Mouse (Mus musculus): ENCODE data around the gene Cers6.

DNA sequence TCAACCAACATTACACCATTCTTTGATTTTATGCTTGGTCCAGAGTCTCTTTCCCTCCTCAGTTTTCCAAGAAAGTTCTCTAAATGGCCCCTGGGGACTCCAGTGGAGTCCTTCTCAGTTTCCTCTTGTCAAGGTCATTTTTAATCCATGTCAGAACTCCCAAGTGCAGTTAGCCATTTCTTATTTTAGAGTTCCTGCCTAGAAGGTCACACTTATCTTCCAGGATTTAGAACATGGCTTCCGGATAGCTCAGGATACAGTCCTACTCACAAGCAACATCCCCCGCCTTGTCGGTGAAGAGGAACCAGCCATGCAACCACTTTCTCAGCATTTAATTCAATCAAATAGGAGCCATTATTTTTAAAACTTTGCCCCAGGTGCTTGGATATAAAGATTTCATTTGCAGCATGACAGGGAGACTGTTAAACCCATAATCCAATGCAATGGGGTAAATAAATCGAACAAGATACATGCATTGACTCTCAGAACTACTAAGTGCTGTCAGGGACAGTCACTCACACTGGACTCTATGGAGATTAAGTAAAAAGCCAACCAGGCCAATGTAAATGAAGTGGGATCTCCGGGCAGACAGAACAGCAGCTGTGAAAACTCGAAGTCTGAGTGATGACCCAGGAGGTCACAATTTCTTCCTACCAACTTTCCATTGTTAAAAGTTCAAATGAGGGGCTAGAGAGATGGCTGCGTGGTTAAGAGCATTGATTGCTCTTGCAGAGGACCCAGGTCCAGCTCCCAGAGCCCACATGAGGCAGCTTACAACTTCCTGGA is 268.4 kb downstream of the Cers6 start:
- TF ChIP-seq POLR2A (IDR thresholded peaks at IDR 0.05; ENCODE audit: extremely low read depth, insufficient read depth, low read length) (no peak), CTCF (IDR thresholded peaks at IDR 0.05; ENCODE audit: low read depth, low read length) (no peak)

Measured in liver, adult 2 months (tissue).